Mouse (Mus musculus) midbrain, postnatal 0 days (tissue): ENCODE measurements at regions not wholly inside any gene's neighbourhood (a gene's known extent, or its start where the extent isn't known, plus 50 kb on each side); places are given as distances from the start of the nearest gene placed in this dataset.

Experiments
- ATAC-seq: fragments of 200-750 bp; cut with Nextera tagmentation; 2 replicates; pipeline ENCODE4 v1.8.0; 2017; ENCODE audit warnings: moderate number of reproducible peaks, mild to moderate bottlenecking, moderate TSS enrichment, moderate library complexity; ENCODE audit not compliant: low FRiP score
- DNase-seq: peaks from one replicate; pipeline ENCODE4 v3.0.0-alpha.2; 2015; ENCODE audit warnings: low spot score
- H3K27ac ChIP-seq: fragments of 300-500 bp; sonication (generic); 2 replicates; pipeline ENCODE4 v1.5.1; 2014; ENCODE audit warnings: low read depth, mild to moderate bottlenecking, low read length, mixed read lengths
- H3K27me3 ChIP-seq: fragments of 300-500 bp; sonication (generic); 2 replicates; pipeline ENCODE4 v1.6.1; 2014; ENCODE audit warnings: low read length, control low read depth, mixed read lengths; ENCODE audit not compliant: insufficient read depth
- H3K36me3 ChIP-seq: fragments of 300-500 bp; sonication (generic); 2 replicates; pipeline ENCODE4 v1.6.1; 2014; ENCODE audit warnings: low read length, control low read depth, mixed read lengths; ENCODE audit not compliant: insufficient read depth
- H3K4me1 ChIP-seq: fragments of 300-500 bp; sonication (generic); 2 replicates; pipeline ENCODE4 v1.6.1; 2014; ENCODE audit warnings: mild to moderate bottlenecking, control low read depth, antibody characterized with exemption, low read length, mixed read lengths; ENCODE audit not compliant: insufficient read depth
- H3K4me2 ChIP-seq: fragments of 300-500 bp; sonication (generic); 2 replicates; pipeline ENCODE4 v1.6.1; 2014; ENCODE audit warnings: low read depth, mild to moderate bottlenecking, low read length, mixed read lengths; ENCODE audit not compliant: poor library complexity, severe bottlenecking
- H3K4me3 ChIP-seq: fragments of 300-500 bp; sonication (generic); 2 replicates; pipeline ENCODE4 v1.5.1; 2014; ENCODE audit warnings: low read depth, mild to moderate bottlenecking, low read length, moderate library complexity
- H3K9ac ChIP-seq: fragments of 300-500 bp; sonication (generic); replicated peaks from 2 replicates; pipeline ENCODE4 v1.6.1; 2014; ENCODE audit warnings: mild to moderate bottlenecking, low read length, moderate library complexity, mixed read lengths; ENCODE audit not compliant: poor library complexity, severe bottlenecking
- H3K9me3 ChIP-seq: fragments of 300-500 bp; sonication (generic); 2 replicates; pipeline ENCODE4 v1.6.1; 2016; ENCODE audit warnings: low read length, control low read depth
- CTCF ChIP-seq: IDR thresholded peaks from 2 replicates; pipeline ENCODE4 v1.5.1; 2016; ENCODE audit warnings: antibody characterized with exemption, mild to moderate bottlenecking
- WGBS: fragments of 180-500 bp; shearing (Covaris S2); extraction: QIAGEN DNeasy Blood & Tissue Kit; methylation state at CpG from one replicate; pipeline ENCODE4 v1.1.7; 2014; 5-methylcytosine and 5-hydroxymethylcytosine counted together

GRCm38 (mm10) chr8:41956878-41957277 is 540.0 kb upstream of the Frg1 start:
- H3K4me3 ChIP-seq, result no peak overlapping the region
- no peaks in the 10 kb centered on the region for H3K36me3 ChIP-seq
- TF ChIP-seq CTCF, result no peak
- H3K4me1 ChIP-seq, result no peaks in the 10 kb centered on the region
- H3K27ac ChIP-seq, result no peak overlapping the region
- no peak overlapping the region for H3K9ac ChIP-seq
- no peak overlapping the region for H3K4me2 ChIP-seq
- ATAC-seq, result no peak
- no peaks in the 10 kb centered on the region for H3K27me3 ChIP-seq
- no peak for DNase-seq
- 81% methylated on average over 1 of the region's 1 CpGs for WGBS
- H3K9me3 ChIP-seq, result no peaks in the 10 kb centered on the region

- DNase-seq, result no peak
- H3K27me3 ChIP-seq, result no peaks in the 10 kb centered on the region
- H3K9me3 ChIP-seq, result no peaks in the 10 kb centered on the region
- ATAC-seq, result no peak
- no peak overlapping the region for H3K27ac ChIP-seq
- 92% methylated on average over 1 of the region's 1 CpGs for WGBS
- H3K9ac ChIP-seq, result no peak overlapping the region
- H3K36me3 ChIP-seq, result no peaks in the 10 kb centered on the region
- no peak overlapping the region for H3K4me3 ChIP-seq
- no peak for TF ChIP-seq CTCF
- H3K4me2 ChIP-seq, result no peak overlapping the region
- no peaks in the 10 kb centered on the region for H3K4me1 ChIP-seq
Observed at GRCm38 (mm10) chr8:41950736-41951135, 533.9 kb upstream of the Frg1 start.

- Histone ChIP-seq H3K9ac (no peak overlapping the region), H3K4me1 (no peaks in the 10 kb centered on the region), H3K27me3 (no peaks in the 10 kb centered on the region), H3K4me3 (no peak overlapping the region), H3K4me2 (no peak overlapping the region), H3K36me3 (no peaks in the 10 kb centered on the region), H3K9me3 (no peaks in the 10 kb centered on the region), H3K27ac (no peak overlapping the region)
- no peak for TF ChIP-seq CTCF
- 82% methylated on average over 4 of the region's 4 CpGs for WGBS
- ATAC-seq (no peak), DNase-seq (no peak)
Observed at GRCm38 (mm10) chr8:41939298-41939697, 522.4 kb upstream of the Frg1 start.

- no peak for TF ChIP-seq CTCF
- Histone ChIP-seq H3K36me3 (no peaks in the 10 kb centered on the region), H3K9me3 (no peaks in the 10 kb centered on the region), H3K4me2 (no peak overlapping the region), H3K27ac (no peak overlapping the region), H3K27me3 (no peaks in the 10 kb centered on the region), H3K4me3 (no peak overlapping the region), H3K9ac (no peak overlapping the region), H3K4me1 (no peaks in the 10 kb centered on the region)
- WGBS, result 52% methylated on average over 7 of the region's 7 CpGs
- ATAC-seq (no peak), DNase-seq (peak; percentile 2)
Observed at GRCm38 (mm10) chr8:41921106-41921505, 504.2 kb upstream of the Frg1 start.

GRCm38 (mm10) chr8:41920536-41920935 is 503.7 kb upstream of the Frg1 start:
- Histone ChIP-seq H3K9me3 (no peaks in the 10 kb centered on the region), H3K36me3 (no peaks in the 10 kb centered on the region), H3K27me3 (no peaks in the 10 kb centered on the region), H3K27ac (no peak overlapping the region), H3K4me3 (no peak overlapping the region), H3K9ac (no peak overlapping the region), H3K4me2 (no peak overlapping the region), H3K4me1 (no peaks in the 10 kb centered on the region)
- DNase-seq (no peak), ATAC-seq (no peak)
- WGBS, result 84% methylated on average over 3 of the region's 3 CpGs
- no peak for TF ChIP-seq CTCF

DNA sequence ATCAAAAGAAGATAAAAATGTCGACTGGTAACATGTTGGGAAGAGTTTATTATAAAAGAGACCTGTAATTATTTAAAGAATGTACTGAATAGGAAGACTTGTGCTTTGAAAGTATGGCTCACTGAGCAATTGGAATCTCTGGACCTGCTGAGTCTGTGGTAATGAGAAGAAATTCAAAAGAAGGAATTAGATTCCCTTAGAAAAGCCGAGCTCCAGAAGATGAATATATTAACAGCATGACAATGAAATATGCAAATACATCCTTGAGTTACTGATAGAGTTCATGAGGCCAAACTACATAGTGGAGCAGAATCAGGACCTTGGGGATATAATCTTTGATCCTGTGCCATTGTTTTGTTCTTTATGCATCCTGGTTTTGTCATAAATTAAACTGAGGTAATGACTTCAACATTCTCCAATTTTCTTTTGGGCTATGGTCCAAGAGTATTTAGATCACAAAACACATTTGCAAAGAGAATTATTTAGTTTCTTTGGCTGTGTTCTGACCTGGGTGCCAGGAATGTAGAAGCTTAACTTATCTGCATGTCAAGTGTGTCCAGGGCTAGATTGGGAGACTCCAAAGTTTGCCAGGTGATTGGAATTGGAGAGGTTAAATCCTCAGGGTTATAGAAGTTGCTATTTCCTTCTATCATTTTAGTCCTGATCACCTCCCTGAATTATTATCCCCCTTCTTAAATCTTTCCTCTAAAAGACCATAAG is 461.3 kb upstream of the Frg1 start:
- 10% methylated on average over 2 of the region's 2 CpGs for WGBS
- Histone ChIP-seq H3K4me2 (no peak overlapping the region), H3K27ac (no peak overlapping the region), H3K4me3 (no peak overlapping the region), H3K36me3 (no peaks in the 10 kb centered on the region), H3K9ac (no peak overlapping the region), H3K27me3 (no peaks in the 10 kb centered on the region), H3K9me3 (no peaks in the 10 kb centered on the region), H3K4me1 (no peaks in the 10 kb centered on the region)
- DNase-seq (peak; percentile 2), ATAC-seq (no peak)
- no peak for TF ChIP-seq CTCF
